Mouse (Mus musculus) kidney, adult 18-20 months (tissue): ENCODE measurements around the gene Exoc6.
A peak's percentile ranks its signal among the peaks of the same experiment; 100 is the strongest.

ENCODE experiments used
- DNase-seq: peaks from one replicate; pipeline ENCODE4 v3.0.0; 2021

Exoc6 gene

DNA sequence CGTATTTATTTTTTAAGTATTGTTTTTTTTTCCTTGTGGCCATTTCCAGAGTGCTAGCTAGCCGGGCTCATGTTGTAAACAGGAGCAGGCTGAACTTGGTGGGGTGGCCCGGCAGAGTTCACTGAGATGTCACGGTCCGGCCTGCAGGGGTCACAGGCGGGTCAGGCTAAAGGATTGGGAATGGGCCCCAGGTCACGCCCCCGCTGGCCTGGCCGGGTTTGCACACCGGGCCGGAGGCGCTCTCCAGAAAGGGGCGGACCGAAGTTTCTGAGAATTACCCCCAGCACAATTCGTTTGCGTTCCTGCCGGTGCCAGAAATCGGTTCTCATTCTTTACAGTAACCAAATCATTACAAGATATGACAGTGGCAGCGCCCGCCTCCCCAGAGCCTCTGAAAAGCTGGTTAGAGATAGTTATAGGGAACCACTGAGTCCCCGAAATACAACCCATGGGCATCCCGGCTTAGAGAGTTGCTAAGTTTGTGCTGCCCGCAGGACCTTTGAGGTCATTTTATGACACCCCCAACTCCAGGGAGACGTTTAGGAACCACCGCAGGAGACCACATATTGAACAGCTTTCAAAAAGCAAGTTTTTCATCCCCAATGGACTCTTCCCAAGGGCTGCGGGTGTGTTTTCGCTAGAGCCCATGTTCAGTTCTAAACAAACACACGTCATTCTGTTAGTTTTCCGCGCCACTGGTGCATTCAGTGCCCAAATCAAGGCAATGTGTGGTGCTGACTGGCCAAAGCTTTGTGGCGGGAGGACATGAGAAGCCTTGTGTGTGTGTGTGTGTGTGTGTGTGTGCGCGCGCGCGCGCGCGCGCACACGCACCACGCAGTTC, 145.8 kb downstream of the Exoc6 start:
- no peak for DNase-seq

DNA sequence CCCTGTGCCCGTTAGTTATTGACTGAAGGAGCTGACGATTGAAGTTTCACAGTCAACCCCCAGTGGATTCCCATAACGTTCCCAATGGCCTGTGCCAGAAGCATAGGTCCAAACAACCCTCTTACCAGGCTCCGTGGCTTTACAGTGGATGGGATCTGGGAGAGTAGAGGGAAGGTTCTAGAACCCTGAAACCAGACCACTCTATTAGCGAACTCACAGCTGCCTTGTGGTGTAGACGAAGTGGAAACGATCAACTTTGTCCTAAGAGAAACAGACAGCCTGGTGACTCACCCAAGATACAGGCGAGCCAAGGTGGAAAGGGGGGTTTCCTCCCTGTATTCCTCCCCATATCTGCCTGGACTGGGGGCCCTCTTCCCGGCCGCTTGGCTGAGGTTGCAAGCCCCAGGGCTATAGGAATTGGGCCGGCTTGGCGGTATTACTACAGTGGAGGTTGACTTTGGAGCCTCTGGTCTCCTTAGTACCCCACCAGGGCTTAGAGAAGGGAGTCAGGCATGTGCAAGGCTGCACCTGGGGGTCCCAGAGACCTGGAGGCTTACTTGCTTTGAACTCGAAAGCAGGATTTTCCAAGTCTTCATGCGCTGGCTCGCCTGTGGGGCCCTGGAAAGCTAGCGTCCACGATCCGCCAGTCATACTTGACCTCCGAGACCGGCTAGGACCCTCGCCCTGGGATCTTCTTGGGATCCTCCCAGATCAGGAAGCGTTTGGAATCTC, 146.6 kb downstream of the Exoc6 start:
- DNase-seq = no peak

DNA sequence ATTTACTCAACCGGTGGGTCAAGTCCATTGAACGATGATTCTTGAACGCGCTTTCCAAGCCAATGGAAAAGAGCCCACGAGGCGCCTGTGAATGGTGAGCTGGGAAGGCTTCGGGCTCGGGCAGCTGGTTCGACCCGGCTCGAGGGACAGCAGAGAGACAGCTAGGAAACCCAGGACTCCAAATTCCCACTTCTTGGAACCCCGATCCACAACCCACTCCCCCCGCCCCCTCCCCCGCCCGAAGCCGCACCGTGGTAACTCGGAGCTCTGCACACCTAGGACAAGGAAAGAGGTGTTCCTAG, 147.1 kb downstream of the Exoc6 start:
- DNase-seq = no peak

- DNase-seq = peak; percentile 34
Measured at GRCm38 (mm10) chr19:37697651-37698272, 147.5 kb downstream of the Exoc6 start, which contains the start of gene Cyp26a1. Gene Cyp26a1 (plus strand): TSS chr19:37697798.

DNA sequence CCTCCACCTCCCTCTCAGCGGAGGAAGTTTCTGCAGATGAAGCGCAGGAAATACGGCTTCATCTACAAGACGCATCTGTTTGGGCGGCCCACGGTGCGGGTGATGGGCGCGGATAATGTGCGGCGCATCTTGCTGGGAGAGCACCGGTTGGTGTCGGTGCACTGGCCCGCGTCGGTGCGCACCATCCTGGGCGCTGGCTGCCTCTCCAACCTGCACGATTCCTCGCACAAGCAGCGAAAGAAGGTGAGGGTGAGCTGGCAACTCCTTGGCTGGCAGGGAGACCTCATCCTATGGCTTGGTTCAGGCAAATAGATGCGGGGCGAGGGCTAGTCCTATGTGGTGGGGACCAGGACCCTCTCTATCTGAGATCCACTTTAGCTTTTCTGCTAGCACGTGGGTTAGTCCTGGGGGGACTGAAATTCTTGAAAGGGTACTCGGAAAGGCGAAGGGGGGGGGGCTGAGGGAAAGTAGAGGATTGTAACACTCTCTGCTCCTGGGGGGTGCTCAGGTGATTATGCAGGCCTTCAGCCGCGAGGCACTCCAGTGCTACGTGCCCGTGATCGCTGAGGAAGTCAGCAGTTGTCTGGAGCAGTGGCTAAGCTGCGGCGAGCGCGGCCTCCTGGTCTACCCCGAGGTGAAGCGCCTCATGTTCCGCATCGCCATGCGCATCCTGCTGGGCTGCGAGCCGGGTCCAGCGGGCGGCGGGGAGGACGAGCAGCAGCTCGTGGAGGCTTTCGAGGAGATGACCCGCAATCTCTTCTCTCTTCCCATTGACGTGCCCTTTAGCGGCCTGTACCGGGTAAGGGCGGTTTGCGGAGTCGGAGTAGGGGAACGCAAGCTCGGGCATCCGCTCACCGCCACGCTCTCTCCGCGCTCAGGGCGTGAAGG, 148.3 kb downstream of the Exoc6 start:
- no peak for DNase-seq

- DNase-seq = no peak
Measured at GRCm38 (mm10) chr19:37699711-37700110, 149.5 kb downstream of the Exoc6 start.

DNA sequence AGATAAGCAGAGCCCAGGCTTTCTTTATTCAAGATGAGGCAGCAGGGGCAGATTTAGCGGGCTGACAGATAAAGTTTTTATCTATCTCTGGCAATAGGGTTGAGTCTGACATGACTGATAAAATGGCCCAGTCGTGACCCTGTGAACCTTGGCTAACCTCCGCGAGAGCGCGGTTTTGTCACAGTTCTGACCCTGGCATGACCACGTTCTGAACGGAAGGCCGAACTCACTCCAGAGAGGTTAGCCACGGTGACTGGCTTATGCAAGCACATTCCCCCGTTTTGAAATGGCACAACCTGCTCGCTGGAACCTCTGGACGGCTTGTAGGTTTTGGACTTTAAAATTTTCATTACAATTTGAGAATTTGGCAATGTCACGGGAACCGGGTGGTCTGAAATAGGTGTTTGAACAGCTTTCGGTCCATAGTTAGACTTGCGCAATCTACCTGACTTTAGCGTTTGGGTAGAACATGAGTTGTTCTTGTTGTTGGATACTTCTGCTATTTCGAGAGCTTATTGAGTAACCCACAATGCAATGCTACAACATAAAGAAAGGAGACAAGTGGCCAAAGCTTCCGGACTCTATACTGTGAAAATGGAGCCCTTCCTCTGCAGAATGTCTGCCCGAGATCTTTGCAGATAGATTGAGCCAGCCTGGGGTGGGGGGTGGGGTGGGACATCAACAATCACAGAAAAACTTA, 152.3 kb downstream of the Exoc6 start:
- DNase-seq = peak; percentile 31

DNA sequence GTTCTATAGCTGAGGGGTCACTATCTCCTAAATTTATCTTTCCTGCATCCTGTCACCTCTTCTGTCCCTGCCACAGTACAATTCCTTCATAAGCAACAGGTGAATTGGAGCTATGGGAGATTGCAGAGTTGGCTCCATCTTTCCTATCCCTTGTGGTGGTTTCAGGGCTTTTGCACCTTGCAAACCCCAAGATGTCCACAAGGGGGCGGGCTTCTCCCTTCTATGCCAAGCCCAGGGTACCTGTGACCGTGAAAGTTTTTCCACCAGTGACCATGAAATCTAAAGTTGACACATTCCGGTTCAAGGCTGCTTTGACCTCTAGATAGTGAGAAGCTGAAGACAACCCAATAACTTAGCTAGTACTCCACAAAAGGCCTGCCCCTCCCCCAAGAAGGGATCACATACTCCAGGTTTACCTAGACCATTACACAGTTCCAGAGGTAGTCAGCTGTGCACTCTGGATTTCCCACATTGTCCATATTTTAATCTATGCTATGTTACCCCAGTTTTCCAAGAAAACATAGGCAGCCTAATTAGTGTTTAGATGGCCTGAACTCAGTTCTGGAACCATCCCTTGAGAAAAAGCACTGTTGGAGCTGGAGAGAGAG, 153.8 kb downstream of the Exoc6 start:
- peak; percentile 85 for DNase-seq

GRCm38 (mm10) chr19:37705722-37706121, 155.5 kb downstream of the Exoc6 start:
- DNase-seq = no peak

DNA sequence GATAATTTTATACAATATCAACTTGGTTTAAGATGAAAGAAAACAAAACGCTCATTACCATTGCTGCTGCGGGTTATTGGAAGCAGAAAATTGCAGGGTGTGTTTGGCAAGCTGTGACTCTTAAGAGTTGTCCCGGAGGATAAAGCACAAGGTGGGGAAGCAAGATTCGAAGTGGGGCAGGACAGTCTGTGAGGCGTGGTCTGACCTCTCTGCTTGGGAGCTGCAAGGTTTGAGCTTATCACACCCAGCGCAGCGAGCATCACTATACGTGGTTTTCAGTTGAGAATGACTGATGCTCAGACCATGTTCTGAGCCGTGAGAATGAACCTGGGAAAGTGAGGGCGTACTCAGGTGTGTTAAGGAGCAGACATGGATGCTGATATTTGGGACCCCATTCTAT, 164.5 kb downstream of the Exoc6 start:
- no peak for DNase-seq

- DNase-seq = no peak
Measured at GRCm38 (mm10) chr19:37715980-37716379, 165.8 kb downstream of the Exoc6 start.

GRCm38 (mm10) chr19:37716524-37717175, 166.4 kb downstream of the Exoc6 start:
- no peak for DNase-seq

GRCm38 (mm10) chr19:37719166-37719565, 168.9 kb downstream of the Exoc6 start:
- no peak for DNase-seq

GRCm38 (mm10) chr19:37724591-37724990, 174.4 kb downstream of the Exoc6 start:
- DNase-seq = no peak

GRCm38 (mm10) chr19:37726585-37726984, 176.4 kb downstream of the Exoc6 start:
- DNase-seq = no peak

DNA sequence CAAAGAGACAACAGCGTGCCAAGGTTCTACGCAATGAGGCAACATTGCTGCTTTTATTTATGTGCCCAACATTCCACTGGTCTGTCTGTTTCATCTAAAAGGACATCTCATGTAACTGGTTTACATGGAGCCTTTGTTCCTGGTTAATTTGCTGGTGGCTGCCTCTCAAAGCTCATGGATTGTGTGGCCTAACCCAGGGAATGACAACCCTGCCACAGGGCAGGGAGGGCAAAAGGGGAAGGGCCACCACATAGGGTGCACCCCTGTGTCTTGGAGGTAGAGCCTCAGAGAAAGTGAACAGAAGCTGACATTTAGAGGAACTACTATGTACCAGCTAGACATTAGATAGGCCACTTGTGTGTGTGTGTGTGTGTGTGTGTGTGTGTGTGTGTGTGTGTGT, 177.1 kb downstream of the Exoc6 start:
- no peak for DNase-seq
